Mouse (Mus musculus): ENCODE data around the gene Rabgap1l.
"Not testable (repeated sequence)": the region's sequence is repeated elsewhere in the genome, so short reads cannot be mapped to it uniquely, and the experiment has no call there.

The Rabgap1l gene

GRCm38 (mm10) chr1:160467443-160467842 lies 325.6 kb downstream of the Rabgap1l start:
- DNase-seq = no peak

- no peak for DNase-seq
These were observed 327.8 kb downstream of the Rabgap1l start for GRCm38 (mm10) chr1:160465186-160465585.

- no peak for DNase-seq
These were observed 328.9 kb downstream of the Rabgap1l start for GRCm38 (mm10) chr1:160464148-160464547.

GRCm38 (mm10) chr1:160460346-160460745 lies 332.7 kb downstream of the Rabgap1l start:
- DNase-seq = no peak

GRCm38 (mm10) chr1:160451663-160452062 lies 341.3 kb downstream of the Rabgap1l start:
- DNase-seq = no peak

- no peak for DNase-seq
These were observed 344.3 kb downstream of the Rabgap1l start for GRCm38 (mm10) chr1:160448681-160449080.

GRCm38 (mm10) chr1:160446823-160447222 lies 346.2 kb downstream of the Rabgap1l start:
- no peak for DNase-seq

- DNase-seq = no peak
These were observed 349.5 kb downstream of the Rabgap1l start for GRCm38 (mm10) chr1:160443506-160443905.

GRCm38 (mm10) chr1:160441679-160442078 lies 351.3 kb downstream of the Rabgap1l start:
- DNase-seq = no peak

GRCm38 (mm10) chr1:160441161-160441560 lies 351.9 kb downstream of the Rabgap1l start:
- no peak for DNase-seq

GRCm38 (mm10) chr1:160438820-160439219 lies 354.2 kb downstream of the Rabgap1l start:
- no peak for DNase-seq

GRCm38 (mm10) chr1:160417196-160417854 lies 375.7 kb downstream of the Rabgap1l start:
- no peak for DNase-seq

GRCm38 (mm10) chr1:160410822-160411221 lies 382.2 kb downstream of the Rabgap1l start:
- no peak for DNase-seq

- not testable (repeated sequence) for DNase-seq
These were observed 383.3 kb downstream of the Rabgap1l start for GRCm38 (mm10) chr1:160409689-160410088.

GRCm38 (mm10) chr1:160409123-160409522 lies 383.9 kb downstream of the Rabgap1l start:
- no peak for DNase-seq

GRCm38 (mm10) chr1:160408302-160408897 lies 384.6 kb downstream of the Rabgap1l start:
- no peak for DNase-seq

- no peak for DNase-seq
These were observed 393.6 kb downstream of the Rabgap1l start for GRCm38 (mm10) chr1:160399428-160399827.

GRCm38 (mm10) chr1:160397037-160397436 lies 396.0 kb downstream of the Rabgap1l start:
- no peak for DNase-seq

- DNase-seq = no peak
These were observed 405.6 kb downstream of the Rabgap1l start for GRCm38 (mm10) chr1:160387446-160387845.

- no peak for DNase-seq
These were observed 414.6 kb downstream of the Rabgap1l start for GRCm38 (mm10) chr1:160378367-160378766.

GRCm38 (mm10) chr1:160377337-160378336 lies 415.4 kb downstream of the Rabgap1l start:
- DNase-seq = peak in 1 of 2 experiments; percentile 15

GRCm38 (mm10) chr1:160374490-160374889 lies 418.5 kb downstream of the Rabgap1l start:
- DNase-seq = no peak

GRCm38 (mm10) chr1:160373306-160373705 lies 419.7 kb downstream of the Rabgap1l start:
- DNase-seq = no peak
